Mouse (Mus musculus) E14TG2a.4 (cell line): ENCODE results near the gene Slc30a5.

Source experiments
- CTCF ChIP-seq: conservative IDR thresholded peaks from 2 replicates; pipeline ENCODE4 v1.5.1; 2014; ENCODE audit warnings: low read length
- POU5F1 ChIP-seq: IDR thresholded peaks from 2 replicates; pipeline ENCODE4 v1.6.1; 2014; ENCODE audit warnings: low read length, borderline replicate concordance

DNA sequence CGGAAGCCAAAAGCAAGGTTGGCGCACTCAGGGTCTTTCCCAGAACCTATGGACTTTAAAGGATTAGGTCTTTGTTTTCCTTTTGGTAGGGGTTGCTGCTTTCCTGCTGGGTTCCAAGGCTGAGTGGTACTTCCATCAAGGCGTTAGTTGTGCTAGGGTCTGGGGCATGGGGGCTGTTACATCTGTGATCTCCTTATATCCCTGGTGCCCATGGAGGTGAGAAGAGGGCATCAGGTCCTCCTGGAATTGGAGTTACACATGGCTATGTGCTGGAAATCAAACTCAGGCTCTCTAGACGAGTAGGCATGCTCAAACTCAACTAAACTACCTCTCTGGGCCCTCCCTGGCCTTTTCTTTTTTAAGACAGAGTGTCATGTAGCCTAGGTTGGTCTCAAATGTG lies 79.0 kb downstream of the Slc30a5 start:
- TF ChIP-seq CTCF, result no peak
- no peak for TF ChIP-seq POU5F1
